Mouse (Mus musculus): ENCODE results near the gene Dcpp2. TPM values are rescaled to one million over a fixed set of nuclear protein-coding genes. Genes with fewer than 3 reads are reported as not detected.
"Not testable (repeated sequence)": the region's sequence is repeated elsewhere in the genome, so short reads cannot be mapped to it uniquely, and the experiment has no call there.

Dcpp2 gene
- polyA plus RNA-seq, 2 experiments = not detected

GRCm38 (mm10) chr17:23873884-23874856, 6.5 kb upstream of the Dcpp2 start:
- Histone ChIP-seq H3K4me3 (replicated peaks; ENCODE audit: low read length) (no peak overlapping the region), H3K27me3 (ENCODE audit: control insufficient read depth, insufficient read depth, low read length) (no peaks in the 10 kb centered on the region), H3K27ac (replicated peaks; ENCODE audit: low read depth, low read length) (no peak overlapping the region), H3K9me3 (ENCODE audit: control insufficient read depth, low read length) (no peaks in the 10 kb centered on the region), H3K36me3 (ENCODE audit: control insufficient read depth, insufficient read depth, low read length) (no peaks in the 10 kb centered on the region), H3K4me2 (replicated peaks; ENCODE audit: low read depth, low read length, severe bottlenecking) (no peak overlapping the region), H3K4me1 (ENCODE audit: control insufficient read depth, insufficient read depth, low read length) (no peaks in the 10 kb centered on the region), H3K9ac (ENCODE audit: low read depth, low read length, severe bottlenecking) (no peak overlapping the region)
- WGBS = 47% methylated on average over 8 of the region's 8 CpGs
- no peak for TF ChIP-seq POLR2A (IDR thresholded peaks at IDR 0.05; ENCODE audit: borderline replicate concordance, extremely low read depth, insufficient read depth, insufficient read length)
- ATAC-seq (ENCODE audit: low FRiP score, low read depth) (peak; percentile 47), DNase-seq (ENCODE audit: low spot score) (peak; percentile 63)

DNA sequence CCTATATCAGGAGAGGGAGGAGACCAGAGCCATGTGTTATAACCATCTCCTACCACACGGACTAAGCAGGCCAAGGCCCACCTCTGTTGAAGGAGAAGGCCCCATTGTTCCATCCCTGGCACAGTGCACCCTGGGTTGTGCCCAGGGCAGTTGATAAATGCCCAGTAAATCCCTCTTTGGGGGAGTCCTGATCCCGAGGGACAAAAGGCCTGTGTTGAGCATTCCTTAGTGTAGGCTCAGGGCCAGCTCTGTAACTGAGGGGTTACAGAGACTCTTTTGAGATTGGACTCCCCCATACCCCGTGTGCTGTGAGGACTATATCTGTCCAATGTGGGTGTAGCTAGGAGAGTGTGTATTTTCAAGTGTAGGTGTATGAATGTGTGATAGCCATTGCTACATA, 3.9 kb upstream of the Dcpp2 start:
- Histone ChIP-seq H3K4me3 (replicated peaks; ENCODE audit: low read length) (no peak overlapping the region), H3K4me2 (replicated peaks; ENCODE audit: low read depth, low read length, severe bottlenecking) (no peak overlapping the region), H3K36me3 (ENCODE audit: control insufficient read depth, insufficient read depth, low read length) (no peaks in the 10 kb centered on the region), H3K9me3 (ENCODE audit: control insufficient read depth, low read length) (no peaks in the 10 kb centered on the region), H3K27me3 (ENCODE audit: control insufficient read depth, insufficient read depth, low read length) (no peaks in the 10 kb centered on the region), H3K27ac (replicated peaks; ENCODE audit: low read depth, low read length) (no peak overlapping the region), H3K4me1 (ENCODE audit: control insufficient read depth, insufficient read depth, low read length) (no peaks in the 10 kb centered on the region), H3K9ac (ENCODE audit: low read depth, low read length, severe bottlenecking) (no peak overlapping the region)
- no peak for TF ChIP-seq POLR2A (IDR thresholded peaks at IDR 0.05; ENCODE audit: borderline replicate concordance, extremely low read depth, insufficient read depth, insufficient read length)
- ATAC-seq (ENCODE audit: low FRiP score, low read depth) = no peak
- 45% methylated on average over 3 of the region's 3 CpGs for WGBS
- DNase-seq (ENCODE audit: low spot score) = no peak

- ATAC-seq (ENCODE audit: low FRiP score, low read depth) (no peak), DNase-seq (ENCODE audit: low spot score) (no peak)
- no peaks in the 10 kb centered on the region for H3K9me3 ChIP-seq (ENCODE audit: control insufficient read depth, low read length)
- H3K27ac ChIP-seq (replicated peaks; ENCODE audit: low read depth, low read length) = no peak overlapping the region
- WGBS = 77% methylated on average over 2 of the region's 2 CpGs
- H3K9ac ChIP-seq (ENCODE audit: low read depth, low read length, severe bottlenecking) = no peak overlapping the region
- no peak overlapping the region for H3K4me2 ChIP-seq (replicated peaks; ENCODE audit: low read depth, low read length, severe bottlenecking)
- H3K4me3 ChIP-seq (replicated peaks; ENCODE audit: low read length) = no peak overlapping the region
- H3K4me1 ChIP-seq (ENCODE audit: control insufficient read depth, insufficient read depth, low read length) = no peaks in the 10 kb centered on the region
- H3K36me3 ChIP-seq (ENCODE audit: control insufficient read depth, insufficient read depth, low read length) = no peaks in the 10 kb centered on the region
- no peaks in the 10 kb centered on the region for H3K27me3 ChIP-seq (ENCODE audit: control insufficient read depth, insufficient read depth, low read length)
- no peak for TF ChIP-seq POLR2A (IDR thresholded peaks at IDR 0.05; ENCODE audit: borderline replicate concordance, extremely low read depth, insufficient read depth, insufficient read length)
Observed at GRCm38 (mm10) chr17:23877166-23877565, 3.5 kb upstream of the Dcpp2 start.

DNA sequence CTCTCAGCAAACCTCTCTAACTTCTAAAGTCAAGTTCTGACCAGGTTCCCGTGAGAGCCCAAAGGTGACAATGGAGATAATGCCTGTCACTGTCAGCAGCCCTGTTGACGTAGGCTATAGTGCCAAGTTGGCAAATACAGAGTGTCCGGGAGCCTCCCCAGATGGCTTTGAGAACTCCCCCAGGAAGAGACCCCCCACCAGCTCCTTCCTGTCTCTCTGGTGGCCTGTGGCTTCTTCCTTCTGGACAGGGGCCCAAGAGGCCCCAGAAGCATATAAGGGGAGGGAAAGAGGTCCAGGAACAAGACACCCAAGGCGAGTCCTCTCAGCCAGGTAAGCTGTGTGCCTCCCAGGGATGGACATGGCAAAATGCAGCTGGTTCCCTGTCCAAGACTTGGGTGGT, 36.5 kb downstream of the Dcpp2 start, which contains the start of gene Dcpp3:
Gene Dcpp3, plus strand, starts transcription at position 301 of the 400 bp plus-strand sequence.
- WGBS = 70% methylated on average over 3 of the region's 4 CpGs
- H3K9me3 ChIP-seq (ENCODE audit: control insufficient read depth, low read length); H3K27me3 ChIP-seq (ENCODE audit: control insufficient read depth, insufficient read depth, low read length); DNase-seq (ENCODE audit: low spot score); H3K36me3 ChIP-seq (ENCODE audit: control insufficient read depth, insufficient read depth, low read length); H3K4me2 ChIP-seq (replicated peaks; ENCODE audit: low read depth, low read length, severe bottlenecking); H3K4me3 ChIP-seq (replicated peaks; ENCODE audit: low read length); H3K4me1 ChIP-seq (ENCODE audit: control insufficient read depth, insufficient read depth, low read length); H3K9ac ChIP-seq (ENCODE audit: low read depth, low read length, severe bottlenecking); ATAC-seq (ENCODE audit: low FRiP score, low read depth); H3K27ac ChIP-seq (replicated peaks; ENCODE audit: low read depth, low read length): not testable (repeated sequence)

DNA sequence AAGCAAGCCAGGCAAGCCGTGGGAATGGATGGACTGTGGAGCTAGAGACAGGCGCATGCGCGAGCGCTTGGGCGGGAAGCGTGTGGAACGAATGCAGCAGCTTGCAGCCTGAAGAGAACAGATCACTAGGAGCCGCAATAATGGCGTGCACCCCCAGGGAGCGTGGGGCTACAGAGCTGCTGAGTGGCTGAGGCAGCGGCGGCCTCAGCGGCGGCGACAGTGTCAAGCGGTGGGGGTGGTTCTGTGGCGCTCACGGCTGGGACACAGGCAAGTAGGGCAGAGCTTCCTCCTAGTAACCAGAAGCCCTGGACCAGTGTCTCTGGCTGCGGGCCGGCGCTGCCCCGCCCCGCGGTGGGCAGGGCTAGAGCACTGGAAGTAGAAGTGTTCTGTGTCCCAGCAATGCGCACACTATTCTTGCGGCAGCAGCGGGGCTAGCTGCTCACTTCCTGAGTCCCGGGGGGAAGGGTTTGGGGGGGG, 43.9 kb downstream of the Dcpp2 start:
- peak; percentile 96 for ATAC-seq (ENCODE audit: low FRiP score, low read depth)
- under 1% methylated on average over 29 of the region's 29 CpGs for WGBS

More for the DNA sequence above, 43.9 kb downstream of the Dcpp2 start:
- peaks cover 8% of the 10 kb centered on the region for H3K4me1 ChIP-seq (ENCODE audit: control insufficient read depth, insufficient read depth, low read length)
- H3K9me3 ChIP-seq (ENCODE audit: control insufficient read depth, low read length) = no peaks in the 10 kb centered on the region
- H3K27me3 ChIP-seq (ENCODE audit: control insufficient read depth, insufficient read depth, low read length) = no peaks in the 10 kb centered on the region
- H3K4me3 ChIP-seq (replicated peaks; ENCODE audit: low read length) = peak overlapping the region; percentile 51
- peak; percentile 92 for DNase-seq (ENCODE audit: low spot score)
- H3K27ac ChIP-seq (replicated peaks; ENCODE audit: low read depth, low read length) = peak overlapping the region; percentile 83
- peak overlapping the region; percentile 57 for H3K9ac ChIP-seq (ENCODE audit: low read depth, low read length, severe bottlenecking)
- TF ChIP-seq POLR2A (IDR thresholded peaks at IDR 0.05; ENCODE audit: borderline replicate concordance, extremely low read depth, insufficient read depth, insufficient read length) = peak; percentile 77; the same call in 1 of the 2 replicates
- H3K36me3 ChIP-seq (ENCODE audit: control insufficient read depth, insufficient read depth, low read length) = no peaks in the 10 kb centered on the region
- H3K4me2 ChIP-seq (replicated peaks; ENCODE audit: low read depth, low read length, severe bottlenecking) = peak overlapping the region; percentile 70

All from limb, embryonic 14.5 days (tissue).